Mouse (Mus musculus): ENCODE results near the gene Pxylp1.
A peak's percentile ranks its signal among the peaks of the same experiment; 100 is the strongest.

The Pxylp1 gene

GRCm38 (mm10) chr9:96823005-96823404, 69.5 kb downstream of the Pxylp1 start:
- DNase-seq (ENCODE audit: low spot score): no peak

- no peak for DNase-seq (ENCODE audit: low spot score)
Measured at GRCm38 (mm10) chr9:96818822-96819481, 73.5 kb downstream of the Pxylp1 start.

- DNase-seq (ENCODE audit: low spot score): peak; percentile 57
Measured at GRCm38 (mm10) chr9:96818128-96818821, 74.2 kb downstream of the Pxylp1 start.

DNA sequence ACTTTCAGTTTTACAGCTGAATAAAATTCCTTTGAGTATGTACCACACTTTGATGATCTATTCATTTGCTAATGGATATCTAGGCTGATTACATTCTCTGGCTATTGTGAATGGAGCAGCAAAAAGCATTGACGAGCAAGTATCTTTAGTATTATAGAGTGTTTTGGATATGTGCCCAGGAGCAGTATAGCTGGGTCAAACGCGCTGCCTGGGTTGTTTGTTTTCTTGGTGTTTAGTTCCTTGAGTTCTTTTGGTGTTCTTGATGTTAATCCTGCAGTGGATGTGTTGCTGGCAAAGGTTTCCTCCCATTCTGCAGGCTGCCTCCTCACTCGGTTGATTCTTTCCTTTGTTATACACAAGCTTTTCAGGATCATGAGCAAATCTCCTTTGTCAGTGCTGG, 80.5 kb downstream of the Pxylp1 start:
- DNase-seq (ENCODE audit: low spot score): no peak

GRCm38 (mm10) chr9:96800131-96800825, 92.2 kb downstream of the Pxylp1 start:
- no peak for DNase-seq (ENCODE audit: low spot score)

DNA sequence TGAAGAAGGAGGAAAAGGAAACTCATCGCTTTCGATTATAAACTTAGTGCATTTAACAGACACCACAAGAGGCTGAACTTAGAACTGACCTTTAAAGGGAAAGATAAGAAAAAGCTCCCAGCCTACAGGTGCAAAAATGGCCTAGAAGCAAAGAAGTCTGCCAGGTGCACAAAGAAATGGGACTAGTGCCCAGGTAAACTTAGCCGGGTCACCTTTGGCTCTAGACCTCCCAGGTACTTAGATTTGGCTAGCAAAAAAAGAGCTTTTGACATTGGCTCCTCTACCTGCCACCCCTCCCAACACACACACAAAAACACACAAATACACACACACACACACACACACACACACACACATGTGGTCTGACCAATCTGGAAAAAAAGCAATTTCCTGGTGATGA, 95.2 kb downstream of the Pxylp1 start:
- DNase-seq (ENCODE audit: low spot score): no peak

GRCm38 (mm10) chr9:96795399-96795928, 97.0 kb downstream of the Pxylp1 start:
- DNase-seq (ENCODE audit: low spot score): peak; percentile 28

DNA sequence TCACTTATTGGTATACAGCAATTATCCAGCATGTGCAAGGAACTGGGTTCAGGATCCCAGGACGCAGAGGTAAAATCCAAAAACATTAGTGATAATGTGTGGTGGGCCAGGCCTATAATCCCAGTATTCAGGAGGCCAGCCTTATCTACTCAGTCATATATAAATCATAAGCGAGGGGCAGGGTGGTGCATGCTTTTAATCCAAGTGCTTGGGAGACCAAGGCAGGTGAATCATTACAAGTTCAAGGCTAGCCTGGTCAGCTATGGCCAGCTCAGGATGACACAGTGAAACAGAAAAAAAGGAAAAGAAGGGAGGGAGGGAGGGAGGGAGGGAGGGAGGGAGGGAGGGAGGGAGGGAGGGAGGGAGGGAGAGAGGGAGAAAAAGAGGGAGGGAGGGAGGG, 97.9 kb downstream of the Pxylp1 start:
- DNase-seq (ENCODE audit: low spot score): no peak

DNA sequence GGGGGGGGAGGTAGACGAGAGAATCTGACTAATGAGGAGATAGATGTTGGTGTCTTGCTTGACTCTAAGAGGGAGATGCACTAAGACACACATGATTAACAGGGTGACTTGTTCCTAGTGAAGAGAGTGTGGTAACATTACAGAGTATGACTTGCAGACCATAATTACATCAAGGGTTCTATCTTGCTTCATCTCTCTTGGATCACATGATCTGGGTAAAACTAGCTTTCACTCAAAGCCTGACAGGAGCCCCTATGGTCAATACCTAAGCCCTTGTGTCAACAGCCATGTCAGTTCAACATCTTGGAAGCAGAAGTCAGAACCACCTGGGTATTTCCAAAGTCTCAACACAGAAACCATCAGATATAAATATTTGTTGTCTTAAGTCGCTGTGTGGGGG, 99.9 kb downstream of the Pxylp1 start:
- no peak for DNase-seq (ENCODE audit: low spot score)

GRCm38 (mm10) chr9:96790389-96791007, 102.0 kb downstream of the Pxylp1 start:
- no peak for DNase-seq (ENCODE audit: low spot score)

DNA sequence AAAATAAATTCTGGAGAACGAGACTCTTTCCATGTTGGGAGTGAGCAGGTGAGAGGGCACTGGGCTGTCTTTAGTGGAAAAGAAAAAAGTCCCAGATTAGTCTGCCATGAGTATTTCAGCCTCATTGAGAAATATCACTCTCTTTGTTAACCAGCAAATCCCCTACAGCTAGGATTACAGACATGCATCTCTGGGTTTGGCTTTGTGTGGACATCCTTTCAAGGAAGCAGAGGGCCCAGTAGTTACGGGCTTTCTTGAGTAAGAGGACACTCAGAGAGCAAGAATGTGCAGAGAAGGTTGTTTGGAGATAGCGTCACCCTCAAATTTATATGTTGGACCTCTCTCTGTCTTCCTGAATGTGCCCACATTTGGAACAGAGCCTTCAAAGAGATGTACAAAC, 102.6 kb downstream of the Pxylp1 start:
- DNase-seq (ENCODE audit: low spot score): no peak

GRCm38 (mm10) chr9:96787797-96788196, 104.7 kb downstream of the Pxylp1 start:
- no peak for DNase-seq (ENCODE audit: low spot score)

- no peak for DNase-seq (ENCODE audit: low spot score)
Measured at GRCm38 (mm10) chr9:96785871-96786342, 106.6 kb downstream of the Pxylp1 start.

GRCm38 (mm10) chr9:96785187-96785586, 107.3 kb downstream of the Pxylp1 start:
- no peak for DNase-seq (ENCODE audit: low spot score)

DNA sequence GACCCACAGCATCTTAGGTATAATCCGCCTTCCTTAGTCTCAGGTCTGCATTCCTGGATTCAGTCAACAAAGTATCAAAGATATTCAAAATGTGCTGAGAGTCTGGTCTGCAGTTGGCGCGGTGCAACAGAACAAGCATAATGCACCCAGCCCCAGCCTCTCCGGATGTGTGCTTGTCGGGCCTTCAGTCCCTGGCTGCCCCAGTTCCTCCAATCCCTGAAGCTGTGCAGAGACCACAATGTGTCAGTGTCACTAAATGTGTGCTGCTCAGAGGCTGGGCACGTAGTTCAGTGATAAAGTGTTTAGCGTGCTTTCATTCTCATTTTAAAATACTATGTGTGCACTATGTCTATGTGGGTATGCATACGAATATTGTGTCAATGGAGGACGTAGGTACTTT, 108.8 kb downstream of the Pxylp1 start:
- no peak for DNase-seq (ENCODE audit: low spot score)

GRCm38 (mm10) chr9:96783258-96783657, 109.2 kb downstream of the Pxylp1 start:
- no peak for DNase-seq (ENCODE audit: low spot score)

GRCm38 (mm10) chr9:96782062-96782461, 110.4 kb downstream of the Pxylp1 start:
- DNase-seq (ENCODE audit: low spot score): no peak

Measured in left cerebral cortex, adult 11 months (tissue).